Mouse (Mus musculus): ENCODE measurements around the gene Pla2g5. TPM values are rescaled to one million over a fixed set of nuclear protein-coding genes. Genes with fewer than 3 reads are reported as not detected.
"Not testable (repeated sequence)": the region's sequence is repeated elsewhere in the genome, so short reads cannot be mapped to it uniquely, and the experiment has no call there.

Gene Pla2g5
- total RNA-seq, 4 experiments from 2014 or later: 0.94 to 3.0 (median 1.6) TPM

DNA sequence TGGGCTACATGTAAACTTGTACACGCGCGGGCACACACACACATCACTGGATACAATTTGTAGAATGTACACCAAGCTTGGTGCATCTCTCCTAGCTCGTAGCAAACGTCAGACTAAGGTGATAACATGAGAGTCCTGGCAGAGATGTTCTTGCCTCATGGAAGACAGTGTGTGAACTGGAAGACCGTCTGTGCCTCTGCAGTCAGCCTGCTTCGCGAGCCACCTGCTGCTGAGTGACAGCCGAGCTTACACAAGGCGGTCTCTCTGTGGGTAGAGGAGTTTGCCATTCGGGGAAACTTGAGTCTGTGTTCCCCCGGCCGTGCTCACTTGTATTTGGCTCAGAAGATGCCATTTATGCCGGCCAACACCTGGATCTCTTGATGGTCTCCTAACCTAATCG, 4.8 kb downstream of the Pla2g5 start:
- no peak for DNase-seq (ENCODE audit: low spot score in 2 of 2)

DNA sequence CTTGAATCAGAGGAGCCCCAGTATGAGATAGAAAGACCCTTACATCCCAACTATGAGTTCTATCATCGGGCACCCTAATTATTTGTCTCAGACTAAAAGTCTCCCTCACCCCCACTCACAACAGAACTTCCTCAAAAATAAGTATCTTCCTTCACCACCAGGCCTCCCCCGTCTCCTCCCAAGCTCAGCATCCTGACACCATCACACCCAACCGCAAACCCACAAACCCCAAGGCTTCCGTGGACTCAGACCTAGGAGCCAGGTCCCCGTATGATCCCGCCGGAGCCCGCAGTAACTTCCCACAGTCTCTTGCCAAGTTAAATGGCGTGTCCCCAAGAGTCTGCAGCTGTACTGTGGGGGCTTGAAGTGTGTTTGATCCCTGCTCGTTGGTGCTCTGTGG, 5.7 kb downstream of the Pla2g5 start:
- no peak for DNase-seq (ENCODE audit: low spot score in 2 of 2)

DNA sequence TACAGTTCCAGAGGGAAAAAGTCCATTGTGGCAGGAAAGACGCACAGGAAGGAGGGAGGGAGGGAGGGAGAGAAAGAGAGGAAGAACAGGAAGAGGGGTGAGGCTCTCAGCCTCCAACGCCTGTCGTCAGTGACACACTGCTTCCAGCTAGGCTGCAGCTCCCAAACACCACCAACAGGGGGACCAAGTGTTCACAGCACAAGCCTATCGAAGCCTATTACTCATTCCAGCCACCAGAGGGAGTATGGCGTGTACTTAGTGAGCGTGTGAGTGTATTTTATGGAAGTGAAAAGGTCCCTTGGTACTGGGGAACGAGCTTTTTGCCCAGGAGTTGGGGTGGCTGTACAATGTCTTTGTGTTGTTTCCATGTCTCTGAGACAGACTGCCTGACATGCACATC, 6.8 kb downstream of the Pla2g5 start:
- DNase-seq (ENCODE audit: low spot score in 2 of 2): peak; percentile 57 to 58

DNA sequence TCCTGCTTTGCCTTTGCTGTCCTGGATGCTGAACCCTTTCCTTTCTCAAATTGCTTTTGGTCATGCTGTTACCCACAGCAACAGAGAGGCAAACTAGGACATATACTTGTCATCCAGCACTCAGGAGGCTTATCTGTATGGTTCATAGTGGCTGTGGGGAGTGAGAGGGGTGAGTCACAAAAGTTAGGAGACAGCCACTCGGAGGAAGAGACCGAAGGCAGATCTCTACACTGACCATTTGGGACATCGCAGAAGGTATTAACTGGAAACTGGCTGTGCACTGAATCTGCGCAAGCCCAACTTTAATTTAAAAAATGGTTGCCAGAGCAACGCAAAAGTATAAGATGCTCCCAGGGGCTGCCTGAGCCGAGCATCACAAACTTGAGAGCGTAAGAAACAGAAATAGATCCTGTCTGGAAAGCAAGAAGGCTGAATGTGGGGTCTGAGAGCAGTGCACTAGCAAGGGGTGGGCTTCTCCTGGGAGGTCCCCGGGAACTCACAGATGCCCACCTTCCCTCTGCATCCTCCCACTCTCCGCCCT, 8.1 kb downstream of the Pla2g5 start:
- DNase-seq (ENCODE audit: low spot score in 2 of 2): no peak

DNA sequence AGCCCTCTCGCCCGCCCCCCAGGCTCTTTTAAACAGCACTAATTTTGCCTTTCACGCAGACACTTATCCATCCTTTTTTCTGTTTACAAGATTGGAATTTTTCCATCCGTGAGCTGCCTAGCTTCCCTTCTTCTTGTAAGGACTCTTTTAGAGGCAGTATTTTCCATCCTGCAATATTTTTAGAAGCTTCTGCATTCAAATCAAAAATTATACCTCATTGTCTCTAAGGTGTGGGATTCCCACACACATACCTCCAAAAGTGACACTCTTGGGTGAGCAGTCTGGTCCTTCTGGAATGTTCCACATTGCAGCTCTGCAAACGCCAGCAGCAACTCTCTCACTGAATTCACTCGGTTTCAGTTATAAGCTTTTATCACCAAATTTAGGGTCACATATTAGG, 10.3 kb downstream of the Pla2g5 start:
- no peak for DNase-seq (ENCODE audit: low spot score in 2 of 2)

DNA sequence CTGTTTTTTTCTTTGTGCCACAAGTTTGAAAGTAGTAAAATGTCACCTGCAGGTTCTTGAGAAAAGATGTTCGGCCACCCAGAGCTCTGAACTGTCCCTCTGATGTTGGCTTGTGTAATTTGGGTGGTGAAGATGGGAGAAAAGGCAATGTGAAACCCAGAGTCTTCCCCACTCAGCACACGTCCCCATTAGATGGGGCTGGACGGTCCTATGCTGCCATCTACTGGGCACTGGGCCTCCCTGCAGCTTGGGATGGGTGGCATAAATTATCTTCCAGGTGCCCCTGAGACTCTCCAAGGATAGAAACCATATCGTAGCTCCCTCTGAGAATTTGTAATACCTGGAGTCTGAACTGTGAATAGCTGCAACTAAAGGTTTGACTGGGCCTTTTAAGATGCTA, 11.8 kb downstream of the Pla2g5 start:
- DNase-seq (ENCODE audit: low spot score in 2 of 2): peak; percentile 60 to 82

DNA sequence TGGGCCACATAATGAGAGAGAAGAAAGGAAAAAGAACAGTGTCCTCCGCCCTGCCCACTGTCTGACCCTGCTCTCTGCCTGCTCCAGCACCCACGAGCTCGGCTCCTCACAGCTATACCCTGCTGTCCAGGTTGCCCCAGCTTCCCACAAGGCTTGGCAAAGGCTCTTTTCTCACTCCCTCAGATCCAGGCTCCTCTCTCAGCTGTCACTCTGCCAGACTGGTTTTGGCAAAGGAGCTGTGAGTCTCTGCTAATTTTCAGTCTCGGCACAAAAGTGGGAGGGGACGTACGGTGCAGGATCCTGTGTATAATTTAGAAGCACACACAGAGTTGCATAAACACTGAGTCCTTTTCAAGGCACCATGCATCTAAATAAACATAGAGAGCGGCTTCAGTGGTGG, 21.9 kb downstream of the Pla2g5 start:
- peak; percentile 81 to 89 for DNase-seq (ENCODE audit: low spot score in 2 of 2)

DNA sequence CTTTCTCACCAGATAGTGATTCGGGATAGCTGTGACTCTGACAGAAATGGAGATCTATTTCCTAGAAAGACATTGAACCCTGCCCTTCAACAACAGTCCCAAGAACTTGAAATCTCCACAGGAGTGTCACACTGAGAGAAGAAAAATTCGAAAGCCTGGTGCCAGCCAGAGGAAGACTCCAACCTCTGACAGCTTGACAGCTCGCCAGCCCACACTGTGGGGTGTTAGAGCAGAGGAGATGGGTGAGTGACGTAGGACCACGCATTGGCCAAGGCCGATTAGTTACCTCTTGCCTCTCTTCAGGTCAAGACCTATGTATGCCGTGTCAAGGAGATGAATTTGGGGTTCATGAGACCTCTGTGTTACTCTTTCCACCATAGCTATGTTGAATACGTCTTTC, 22.6 kb downstream of the Pla2g5 start:
- no peak for DNase-seq (ENCODE audit: low spot score in 2 of 2)

DNA sequence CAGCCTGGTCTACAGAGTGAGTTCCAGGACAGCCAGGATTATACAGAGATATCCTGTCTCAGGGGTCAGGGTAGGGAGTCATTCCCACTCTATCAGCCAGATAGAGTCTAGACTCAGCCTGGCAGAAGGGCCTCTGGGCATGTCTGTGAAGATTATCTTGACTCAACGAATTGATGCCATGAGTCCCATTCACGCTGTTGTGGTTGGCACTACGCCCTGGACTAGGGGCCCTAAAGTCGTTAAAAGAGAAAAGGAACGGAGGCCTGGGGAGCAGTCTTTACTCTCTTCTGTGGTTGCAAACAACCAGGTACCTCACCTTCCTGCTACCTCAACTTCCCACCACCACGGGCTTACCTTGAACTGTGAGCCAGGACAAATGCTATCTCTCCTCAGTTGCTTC, 23.5 kb downstream of the Pla2g5 start:
- DNase-seq (ENCODE audit: low spot score in 2 of 2): no peak

DNA sequence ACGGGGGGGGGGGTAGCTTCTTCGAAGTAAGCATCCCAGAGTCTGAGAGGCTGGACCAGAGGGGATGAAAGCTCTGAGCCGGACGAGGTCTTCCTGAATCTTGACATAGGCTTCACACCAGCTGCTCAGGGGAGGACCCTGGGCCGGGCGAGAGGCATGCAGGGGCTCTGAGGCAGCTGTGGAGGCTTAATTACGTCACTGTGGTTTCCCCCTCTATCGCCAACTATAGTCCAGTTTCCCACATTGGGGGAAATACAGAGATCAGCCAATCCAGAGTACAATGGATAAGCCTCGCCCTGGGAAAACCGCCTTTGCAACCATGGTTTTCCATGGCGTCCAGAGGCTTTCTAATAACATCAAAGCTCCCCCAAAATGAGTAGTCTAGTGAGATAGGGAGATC, 36.1 kb downstream of the Pla2g5 start:
- DNase-seq (ENCODE audit: low spot score in 2 of 2): no peak

DNA sequence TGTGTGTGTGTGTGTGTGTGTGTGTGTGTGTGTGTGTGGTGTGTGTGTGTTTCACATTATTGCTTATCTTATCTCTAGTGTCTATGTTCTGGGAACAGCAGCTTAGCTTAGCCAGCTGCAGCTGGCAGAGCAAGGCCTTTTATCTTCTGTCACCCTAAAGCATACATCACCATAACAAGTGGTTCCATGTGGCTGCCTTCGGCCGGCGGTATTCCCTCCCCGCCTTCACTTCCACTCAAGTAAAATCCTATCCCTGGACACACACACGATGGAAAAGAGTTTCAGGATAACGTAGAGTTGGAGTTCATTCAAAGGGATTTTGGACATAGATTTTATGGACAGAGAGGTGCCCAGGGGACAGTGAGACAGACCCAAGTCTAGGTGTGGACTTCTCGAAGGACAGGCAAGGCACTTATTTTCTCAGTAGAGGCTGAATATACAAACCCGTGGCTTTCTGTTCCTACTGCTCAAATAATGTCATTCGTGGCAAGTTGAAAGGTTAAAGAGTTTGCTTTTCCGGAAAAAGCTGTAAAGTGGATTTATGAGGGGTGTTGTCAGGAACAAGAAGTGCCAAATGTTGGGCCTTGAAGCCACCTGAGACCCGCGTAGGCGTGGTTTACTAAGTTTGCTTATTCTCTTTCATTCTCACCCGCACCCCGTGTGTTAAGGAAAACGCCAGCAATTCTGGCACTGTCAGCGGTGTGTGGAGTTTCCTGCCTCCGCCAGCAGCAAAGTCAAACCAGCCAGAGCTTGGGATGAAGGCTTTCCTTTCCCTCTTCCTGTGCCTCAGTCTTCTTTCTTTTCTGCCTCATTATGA, 37.3 kb downstream of the Pla2g5 start:
- no peak for DNase-seq (ENCODE audit: low spot score in 2 of 2)

DNA sequence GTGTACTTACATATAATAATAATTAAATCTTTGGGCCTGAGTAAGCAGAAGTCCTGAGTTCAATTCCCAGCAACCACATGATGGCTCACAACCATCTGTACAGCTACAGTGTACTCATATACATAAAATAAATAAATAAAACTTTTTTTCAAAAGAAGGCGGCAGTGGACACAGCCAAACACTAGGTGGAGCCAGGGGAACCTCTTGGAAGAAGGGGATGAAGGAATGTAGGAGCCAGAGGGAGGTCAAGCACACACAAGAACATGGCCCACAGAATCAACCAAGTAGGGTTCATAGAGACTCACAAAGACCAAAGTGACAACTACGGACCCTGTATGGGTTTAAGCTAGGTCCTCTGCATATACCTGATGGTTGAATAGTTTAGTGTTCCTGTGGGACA, 38.6 kb downstream of the Pla2g5 start:
- no peak for DNase-seq (ENCODE audit: low spot score in 2 of 2)

DNA sequence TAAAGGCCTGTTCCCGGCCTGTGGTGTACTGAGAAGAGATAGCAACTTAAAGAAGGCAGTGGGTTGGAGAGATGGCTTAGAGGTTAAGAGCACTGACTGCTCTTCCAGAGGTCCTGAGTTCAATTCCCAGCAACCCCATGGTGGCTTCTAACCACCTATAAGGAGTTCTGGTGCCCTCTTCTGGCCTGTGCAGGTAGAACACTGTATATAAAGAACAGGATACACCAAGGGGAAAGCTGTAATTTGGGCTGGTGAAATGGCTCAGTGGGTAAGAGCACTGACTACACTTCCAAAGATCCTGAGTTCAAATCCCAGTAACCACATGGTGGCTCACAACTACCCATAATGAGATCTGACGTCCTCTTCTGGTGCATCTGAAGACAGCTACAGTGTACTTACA, 39.1 kb downstream of the Pla2g5 start:
- not testable (repeated sequence) for DNase-seq (ENCODE audit: low spot score in 2 of 2)

DNA sequence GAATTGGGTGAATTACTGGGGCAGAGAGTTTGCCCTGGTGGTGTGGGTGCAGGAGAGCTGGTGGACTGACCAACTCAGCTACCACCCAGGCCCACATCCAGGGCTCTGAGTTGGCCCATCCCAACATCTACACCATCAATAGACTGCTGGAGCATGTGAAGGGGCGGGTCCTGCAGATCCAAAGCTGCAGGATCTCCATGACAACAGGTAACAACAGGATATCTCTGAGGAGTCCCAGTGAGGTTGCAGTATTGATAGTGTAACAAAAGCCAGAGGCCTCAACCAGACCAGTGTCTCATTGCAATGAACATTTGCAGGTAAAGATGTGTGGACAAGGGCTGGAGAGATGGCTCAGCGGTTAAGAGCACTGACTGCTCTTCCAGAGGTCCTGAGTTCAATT, 42.2 kb downstream of the Pla2g5 start:
- DNase-seq (ENCODE audit: low spot score in 2 of 2): no peak

DNA sequence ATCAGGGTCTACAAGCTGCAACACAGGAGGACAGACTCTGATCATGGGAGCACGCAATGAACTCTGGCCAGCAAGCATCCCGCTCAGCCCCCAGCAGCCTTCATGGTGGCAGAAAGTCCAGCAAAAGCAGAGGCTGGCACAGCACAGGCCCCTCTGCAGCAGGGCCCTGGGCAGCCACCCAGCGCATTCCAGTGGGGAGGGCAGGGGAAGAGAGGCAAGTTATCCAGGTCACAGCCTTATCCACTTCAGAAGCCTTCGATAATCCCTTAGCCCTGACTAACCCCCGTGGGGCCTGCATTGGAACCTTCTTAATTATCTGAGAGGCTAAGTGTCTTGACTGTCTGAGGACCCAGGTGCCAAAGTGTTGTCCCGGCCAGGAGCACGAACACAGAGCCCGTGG, 44.2 kb downstream of the Pla2g5 start:
- DNase-seq (ENCODE audit: low spot score in 2 of 2): no peak

DNA sequence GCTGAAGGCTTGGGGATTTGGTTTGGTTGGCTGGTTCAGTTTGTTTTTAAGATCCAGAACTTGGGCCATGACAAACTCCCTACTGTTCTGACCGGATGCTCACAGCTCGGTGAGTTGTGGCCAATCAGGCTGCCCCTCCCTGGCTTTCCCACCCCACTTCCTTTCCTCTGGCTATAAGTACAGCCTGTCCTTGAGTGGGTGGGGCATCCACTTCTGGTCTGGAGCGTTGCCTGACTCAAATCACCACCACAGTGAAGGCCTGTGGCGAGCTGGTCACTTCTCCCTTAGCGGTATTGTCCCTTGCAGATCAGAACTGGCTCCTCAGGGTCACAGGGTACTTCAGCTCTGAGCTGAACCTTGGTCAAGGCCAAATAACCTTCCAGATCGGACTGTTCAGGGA, 45.5 kb downstream of the Pla2g5 start:
- no peak for DNase-seq (ENCODE audit: low spot score in 2 of 2)

DNA sequence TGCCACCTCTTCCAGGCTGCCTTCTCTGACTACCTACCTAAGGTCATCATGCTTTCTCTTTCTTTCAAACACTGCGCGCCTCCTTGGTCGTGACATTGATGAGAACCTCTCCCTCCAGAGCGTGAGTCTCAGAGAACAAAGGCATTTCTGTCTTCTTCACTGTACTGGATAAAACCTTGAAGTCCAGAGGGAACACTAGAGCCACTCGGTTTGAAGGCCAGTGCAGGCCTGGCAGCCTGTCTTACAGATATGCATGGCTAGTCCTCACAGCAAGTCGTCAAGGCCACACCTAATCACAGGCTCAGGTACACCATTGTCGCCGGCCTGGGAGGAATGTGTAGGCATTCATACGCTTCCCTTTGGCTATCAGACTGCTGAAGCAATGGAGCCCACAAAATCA, 47.1 kb downstream of the Pla2g5 start:
- no peak for DNase-seq (ENCODE audit: low spot score in 2 of 2)

DNA sequence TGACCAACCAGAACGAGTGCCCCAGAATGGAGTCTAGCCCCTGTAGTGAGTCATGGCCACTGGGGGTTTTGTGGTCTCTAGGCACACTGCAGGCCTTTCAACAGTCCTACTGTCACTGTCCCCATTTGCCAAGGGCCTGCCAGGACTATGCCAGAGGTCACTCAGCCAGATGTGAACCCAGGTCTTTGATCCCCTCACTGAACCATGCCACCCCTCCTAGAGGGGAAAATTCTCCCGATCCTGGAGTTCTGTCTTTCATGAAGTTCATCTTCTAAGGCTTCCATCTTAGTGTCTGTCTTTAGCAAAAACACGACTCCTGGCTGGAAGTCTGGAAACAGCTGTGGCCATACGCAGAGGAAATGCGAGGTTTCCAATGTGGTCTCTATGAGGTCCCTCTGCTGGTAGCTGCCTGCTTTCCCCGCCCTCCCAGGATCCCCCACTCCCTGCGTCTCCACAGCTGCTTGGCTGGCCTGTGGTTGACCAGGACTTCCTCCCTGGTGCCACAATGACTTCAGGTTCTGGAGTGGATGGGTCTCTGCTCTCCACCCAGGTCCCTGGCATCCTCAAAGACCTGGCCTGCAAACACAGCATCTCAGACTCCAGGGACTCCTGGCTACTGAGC, 56.3 kb downstream of the Pla2g5 start:
- no peak for DNase-seq (ENCODE audit: low spot score in 2 of 2)

DNA sequence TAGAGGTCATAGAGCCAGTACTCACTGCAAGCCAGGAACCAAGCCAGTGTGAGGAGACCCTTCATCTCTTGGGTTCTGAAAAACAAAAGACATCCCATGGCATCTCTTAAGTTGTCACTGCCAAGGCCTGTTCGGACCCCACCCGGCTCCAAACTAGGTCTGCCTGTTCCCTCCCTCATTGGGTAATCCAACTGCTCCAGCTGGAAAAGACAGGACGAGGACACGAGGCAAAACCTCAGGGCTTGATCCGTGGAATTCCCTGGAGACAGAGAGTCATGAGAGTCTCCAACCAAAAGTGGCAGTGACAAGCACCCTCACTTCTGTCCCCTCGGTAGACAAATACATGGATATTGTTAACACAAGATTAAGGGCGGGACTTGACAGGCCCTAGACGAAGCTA, 57.1 kb downstream of the Pla2g5 start:
- DNase-seq (ENCODE audit: low spot score in 2 of 2): no peak

DNA sequence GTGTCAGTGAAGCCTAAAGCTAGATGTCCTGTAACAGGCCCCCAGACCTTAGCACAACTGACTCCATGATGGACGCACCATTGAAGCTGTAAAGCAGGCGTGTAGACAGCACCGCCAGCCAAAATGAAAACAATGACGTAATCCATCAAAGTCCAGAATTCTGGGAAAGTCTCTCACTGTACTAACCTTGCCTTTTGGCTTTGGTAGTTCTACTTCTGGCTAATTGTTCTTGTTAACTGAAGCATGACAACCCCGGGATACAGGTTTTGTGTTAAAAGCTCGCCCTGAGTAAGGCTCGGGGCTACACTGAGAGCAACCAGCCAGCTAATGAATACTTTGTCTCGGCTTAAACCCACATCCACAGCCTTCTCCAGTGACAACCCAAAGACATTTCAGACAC, 58.0 kb downstream of the Pla2g5 start:
- DNase-seq (ENCODE audit: low spot score in 2 of 2): no peak

DNA sequence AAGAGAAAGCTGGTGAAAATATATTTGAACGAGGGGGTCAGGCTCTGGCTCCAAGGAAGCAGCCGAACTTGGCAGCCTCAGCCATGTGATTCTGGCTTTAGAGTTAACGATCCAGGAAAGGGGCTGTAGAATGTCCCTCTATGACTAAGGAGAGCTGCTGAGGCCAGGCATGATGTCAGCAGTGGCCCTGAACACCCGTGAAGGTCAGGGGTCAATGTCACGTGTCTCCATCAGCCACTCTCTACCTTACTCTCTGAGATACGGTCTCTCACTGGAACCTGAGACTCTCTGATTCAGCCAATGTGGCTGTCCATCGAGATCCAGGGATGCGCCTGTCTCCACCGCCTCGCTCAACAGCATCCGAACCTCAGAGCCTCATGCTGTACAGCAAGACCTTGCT, 60.4 kb downstream of the Pla2g5 start:
- no peak for DNase-seq (ENCODE audit: low spot score in 2 of 2)

DNA sequence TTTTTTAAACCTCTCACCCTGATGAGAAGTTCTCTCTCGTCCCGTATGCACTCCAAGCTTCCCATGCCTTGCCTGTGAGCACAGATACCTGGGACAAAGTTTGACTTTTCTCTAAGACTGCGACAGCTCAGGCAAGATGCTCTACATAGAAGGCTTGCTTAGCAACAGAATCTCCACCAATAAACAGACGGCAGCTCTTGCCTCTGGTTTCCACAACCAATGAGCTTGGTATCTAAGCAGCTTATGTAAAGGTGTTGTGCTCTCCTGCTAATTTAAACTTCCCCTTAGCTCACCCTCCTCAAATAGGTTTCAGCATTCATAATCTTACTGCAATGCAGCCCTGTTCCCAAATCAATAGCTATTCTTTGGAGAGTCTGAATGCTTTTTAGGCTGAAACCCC, 61.7 kb downstream of the Pla2g5 start:
- DNase-seq (ENCODE audit: low spot score in 2 of 2): peak; percentile 16 to 33

DNA sequence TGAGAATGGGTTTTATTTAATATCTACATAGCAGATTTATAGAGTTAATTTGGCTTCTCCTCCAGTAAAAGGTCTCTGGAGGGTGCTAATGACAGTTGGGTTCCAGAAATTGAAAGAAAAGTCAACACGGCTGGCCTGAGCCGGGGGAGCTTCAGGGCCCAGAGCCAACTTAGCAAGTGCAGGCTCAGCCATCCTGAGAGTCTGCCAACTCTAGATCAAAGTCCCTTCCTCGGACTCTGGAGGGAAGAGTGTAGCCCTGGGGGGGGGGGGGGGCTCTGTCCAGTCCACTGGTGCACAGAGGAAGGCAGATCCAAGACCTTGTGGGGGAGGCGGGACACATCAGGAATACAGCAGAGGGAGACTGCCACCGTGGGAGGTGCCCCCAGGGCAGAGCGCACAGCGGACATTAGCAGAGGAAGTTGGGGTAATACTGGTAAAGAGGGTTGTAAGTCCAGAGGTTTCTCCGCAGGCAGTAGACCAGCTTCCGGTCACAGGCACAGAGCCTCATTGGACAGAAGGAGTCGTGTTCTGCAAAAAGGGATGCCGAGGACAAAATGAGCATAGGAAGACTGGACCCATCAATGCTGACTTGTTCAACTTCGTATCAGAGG, 63.0 kb downstream of the Pla2g5 start:
- DNase-seq (ENCODE audit: low spot score in 2 of 2): no peak
